Mouse (Mus musculus) c-Kit-positive CD71-positive TER-119-positive erythroid progenitor cells, embryonic 14.5 days (primary cell): ENCODE data around the gene Cnga1.
"Not testable (repeated sequence)": the region's sequence is repeated elsewhere in the genome, so short reads cannot be mapped to it uniquely, and the experiment has no call there.

ENCODE experiments used
- DNase-seq: peaks from one replicate; pipeline ENCODE4 v3.0.0-alpha.2; 2013; ENCODE audit warnings: low spot score

The Cnga1 gene

GRCm38 (mm10) chr5:72640072-72640471, 4.0 kb downstream of the Cnga1 start:
- no peak for DNase-seq

GRCm38 (mm10) chr5:72636576-72636975, 7.5 kb downstream of the Cnga1 start:
- DNase-seq: no peak

- no peak for DNase-seq
Observed at GRCm38 (mm10) chr5:72636122-72636521, 8.0 kb downstream of the Cnga1 start.

GRCm38 (mm10) chr5:72634791-72635271, 9.2 kb downstream of the Cnga1 start:
- no peak for DNase-seq

- no peak for DNase-seq
Observed at GRCm38 (mm10) chr5:72630026-72630425, 14.0 kb downstream of the Cnga1 start.

- DNase-seq: no peak
Observed at GRCm38 (mm10) chr5:72621022-72621421, 23.1 kb downstream of the Cnga1 start.

GRCm38 (mm10) chr5:72617413-72617812, 26.7 kb downstream of the Cnga1 start:
- no peak for DNase-seq

- DNase-seq: no peak
Observed at GRCm38 (mm10) chr5:72603138-72603537, 40.9 kb downstream of the Cnga1 start.

GRCm38 (mm10) chr5:72601006-72601405, 43.1 kb downstream of the Cnga1 start:
- DNase-seq: peak; percentile 27

- DNase-seq: no peak
Observed at GRCm38 (mm10) chr5:72587192-72587681, 56.8 kb downstream of the Cnga1 start, which contains the start of gene Gm5868. TSS of gene Gm5868 (minus strand) at chr5:72587551.

- not testable (repeated sequence) for DNase-seq
Observed at GRCm38 (mm10) chr5:72586667-72587191, 57.3 kb downstream of the Cnga1 start.

- not testable (repeated sequence) for DNase-seq
Observed at GRCm38 (mm10) chr5:72586122-72586521, 58.0 kb downstream of the Cnga1 start.

GRCm38 (mm10) chr5:72580970-72581332, 63.1 kb downstream of the Cnga1 start, which contains the start of gene Zar1:
TSS of gene Zar1 (minus strand) at chr5:72581254.
- not testable (repeated sequence) for DNase-seq

GRCm38 (mm10) chr5:72580088-72580969, 63.7 kb downstream of the Cnga1 start:
- not testable (repeated sequence) for DNase-seq

- not testable (repeated sequence) for DNase-seq
Observed at GRCm38 (mm10) chr5:72579599-72579998, 64.5 kb downstream of the Cnga1 start.

- no peak for DNase-seq
Observed at GRCm38 (mm10) chr5:72565621-72566020, 78.5 kb downstream of the Cnga1 start.

- not testable (repeated sequence) for DNase-seq
Observed at GRCm38 (mm10) chr5:72563183-72563582, 80.9 kb downstream of the Cnga1 start.

GRCm38 (mm10) chr5:72560976-72561628, 83.0 kb downstream of the Cnga1 start:
- peak; percentile 36 for DNase-seq

GRCm38 (mm10) chr5:72559544-72560049, 84.5 kb downstream of the Cnga1 start, which contains the start of gene Nfxl1:
TSS of gene Nfxl1 (minus strand) at chr5:72559684.
- peak; percentile 98 for DNase-seq

GRCm38 (mm10) chr5:72558716-72559526, 85.2 kb downstream of the Cnga1 start:
- DNase-seq: peak; percentile 23

- DNase-seq: no peak
Observed at GRCm38 (mm10) chr5:72556245-72556644, 87.8 kb downstream of the Cnga1 start.
